Mouse (Mus musculus): ENCODE measurements around the gene Prdm15. TPM values are rescaled to one million over a fixed set of nuclear protein-coding genes. Genes with fewer than 3 reads are reported as not detected.

Gene Prdm15
- total RNA-seq, 4 experiments from 2014 or later, result 15.1 to 23.2 (median 17.4) TPM

DNA sequence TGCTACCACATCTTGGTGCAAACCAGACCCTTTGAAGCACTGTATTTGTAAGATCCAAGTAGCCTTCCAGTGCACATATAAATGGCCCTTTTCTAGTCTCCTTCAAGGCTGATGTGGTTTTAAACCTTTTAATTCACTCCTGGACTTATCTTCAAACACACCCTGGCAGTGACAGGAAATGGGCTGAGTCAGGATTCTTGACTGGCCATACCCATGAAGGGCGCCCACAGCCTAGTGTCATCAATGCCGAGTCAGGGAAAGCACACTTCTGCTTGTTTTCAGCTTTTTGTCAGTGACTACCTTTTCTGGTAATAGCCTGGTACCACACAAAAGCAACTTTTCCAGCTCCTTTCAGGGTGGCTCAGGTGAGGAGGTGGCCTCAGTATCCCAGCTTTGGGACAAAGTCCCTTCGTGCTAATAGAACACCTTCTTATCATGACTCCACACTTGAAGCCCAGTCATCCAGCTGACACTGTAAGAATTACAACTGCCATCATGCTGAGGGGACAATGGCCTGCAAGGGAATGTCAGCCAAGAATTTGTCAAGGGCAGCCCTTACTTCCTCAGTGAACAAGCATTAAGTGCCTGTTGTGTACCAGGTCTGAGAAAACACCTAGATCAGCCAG, 99.2 kb downstream of the Prdm15 start:
- DNase-seq (ENCODE audit: low spot score in 2 of 2), result no peak

DNA sequence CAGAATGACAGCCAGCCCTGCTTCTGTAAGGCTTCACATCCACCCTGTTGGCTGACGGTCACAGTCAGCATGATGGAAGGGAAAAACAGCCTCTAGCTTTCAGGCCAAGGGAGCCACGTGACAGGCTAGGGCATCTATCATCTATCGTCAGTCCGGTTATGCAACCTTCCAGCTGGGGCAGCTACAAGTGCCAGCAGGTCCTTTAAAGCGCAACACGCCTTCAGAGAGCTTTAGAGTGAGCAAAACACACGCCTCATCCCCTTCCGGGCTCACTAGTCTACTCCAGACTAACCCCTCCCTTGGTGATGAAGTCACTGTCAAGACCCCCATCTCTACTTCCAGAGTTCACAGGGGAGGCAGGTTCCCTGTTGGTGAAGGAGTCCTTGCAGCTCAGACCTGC, 99.8 kb downstream of the Prdm15 start:
- DNase-seq (ENCODE audit: low spot score in 2 of 2), result peak in 1 of 2 experiments; percentile 23

DNA sequence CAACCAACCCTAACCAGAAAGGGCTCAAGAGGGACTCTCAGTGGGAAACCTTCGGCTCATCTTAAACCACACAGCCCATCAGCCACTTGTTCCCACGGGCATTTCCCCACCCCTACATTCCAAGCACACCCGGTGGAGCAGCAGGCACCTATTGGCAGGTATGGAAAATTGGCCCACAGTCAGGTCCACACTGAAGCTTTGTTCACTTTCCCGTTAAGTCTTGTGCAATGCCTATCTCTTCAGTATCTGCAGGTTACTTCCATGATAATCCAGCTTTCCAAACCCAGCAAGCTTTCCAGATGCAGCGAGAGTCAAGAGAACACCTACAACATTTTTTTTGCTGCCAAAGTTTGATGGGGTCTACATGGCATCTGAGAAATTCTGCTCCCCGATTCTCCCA, 103.2 kb downstream of the Prdm15 start:
- DNase-seq (ENCODE audit: low spot score in 2 of 2), result no peak

Small RNA genes lying within 50 kb of the gene (microRNA-seq; reads per million reads assigned to microRNA genes)
- gene Mir6964, result 0.84 to 0.88 reads per million in 2 experiments

Other genes with a start within 250 kb of the Prdm15 start
- gene Tmprss2, start 240.7 kb downstream of the Prdm15 start, total RNA-seq (2022), result under 1 TPM in 1 of 4 experiments, not detected in 3; 0.32 TPM
- 1 to 10 TPM in 3 of 4 experiments, under 1 TPM in 1; 0.51 to 1.1 (median 1.0) TPM for gene Ripk4, start 88.1 kb downstream of the Prdm15 start, total RNA-seq (2022)
- 10 to 100 TPM; 15.5 to 17.0 (median 16.8) TPM for gene C2cd2, start 110.7 kb upstream of the Prdm15 start, total RNA-seq (2022)
- gene Zbtb21, start 110.8 kb upstream of the Prdm15 start, total RNA-seq (2022), result 10 to 100 TPM; 20.8 to 32.5 (median 27.0) TPM
- 10 to 100 TPM; 23.7 to 31.7 (median 25.3) TPM for gene B230307C23Rik, start 145.5 kb upstream of the Prdm15 start, total RNA-seq (2022)
- 1 to 10 TPM; 6.0 to 6.3 (median 6.3) TPM for gene A630089N07Rik, start 230.6 kb upstream of the Prdm15 start, total RNA-seq (2022)

Measured in left cerebral cortex, adult 8-10 months (tissue).